Mouse (Mus musculus): ENCODE measurements around the gene Slc34a3. TPM values are rescaled to one million over a fixed set of nuclear protein-coding genes. Genes with fewer than 3 reads are reported as not detected.

Gene Slc34a3
- polyA plus RNA-seq, 1 experiment: 0.06 TPM

- Histone ChIP-seq H3K27ac (ENCODE audit: insufficient read depth, low read length) (peak within 1 kb of the TSS; percentile 98), H3K4me1 (ENCODE audit: control insufficient read depth, insufficient read depth, insufficient read length) (peaks cover 21% of the 10 kb centered on the region; the same call in 1 of the 2 replicates), H3K36me3 (ENCODE audit: control insufficient read depth, insufficient read depth, low read length) (peaks cover 18% of the 10 kb centered on the region), H3K4me3 (ENCODE audit: extremely low read depth, insufficient read depth, insufficient read length) (peak within 1 kb of the TSS; percentile 78), H3K27me3 (ENCODE audit: control insufficient read depth, insufficient read depth, low read length) (no peaks in the 10 kb centered on the region)
- WGBS: 2% methylated on average over 8 of the region's 8 CpGs
- TF ChIP-seq POLR2A (IDR thresholded peaks at IDR 0.05; ENCODE audit: low read depth, low read length) (peak; percentile 79), CTCF (IDR thresholded peaks at IDR 0.05; ENCODE audit: extremely low read depth, insufficient read depth, insufficient read length, insufficient replicate concordance) (no peak)
- peak; percentile 87 to 92 for DNase-seq (ENCODE audit: low read depth in 1 of 2, low spot score in 2 of 2)
These were observed 37.8 kb downstream of the Slc34a3 start, which contains the start of gene Tor4a for GRCm38 (mm10) chr2:25196172-25196954. Gene Tor4a (minus strand): TSS chr2:25196886.

GRCm38 (mm10) chr2:25195211-25196156 lies 38.7 kb downstream of the Slc34a3 start:
- peak overlapping the region; percentile 78 for H3K4me3 ChIP-seq (ENCODE audit: extremely low read depth, insufficient read depth, insufficient read length)
- no peaks in the 10 kb centered on the region for H3K27me3 ChIP-seq (ENCODE audit: control insufficient read depth, insufficient read depth, low read length)
- TF ChIP-seq POLR2A (IDR thresholded peaks at IDR 0.05; ENCODE audit: low read depth, low read length): no peak; the same call in 1 of the 2 replicates
- TF ChIP-seq CTCF (IDR thresholded peaks at IDR 0.05; ENCODE audit: extremely low read depth, insufficient read depth, insufficient read length, insufficient replicate concordance): no peak
- peaks cover 10% of the 10 kb centered on the region for H3K36me3 ChIP-seq (ENCODE audit: control insufficient read depth, insufficient read depth, low read length)
- DNase-seq (ENCODE audit: low read depth in 1 of 2, low spot score in 2 of 2): peak; percentile 86 to 95
- peak overlapping the region; percentile 98 for H3K27ac ChIP-seq (ENCODE audit: insufficient read depth, low read length)
- H3K4me1 ChIP-seq (ENCODE audit: control insufficient read depth, insufficient read depth, insufficient read length): peaks cover 21% of the 10 kb centered on the region; the same call in 1 of the 2 replicates
- 2% methylated on average over 55 of the region's 55 CpGs for WGBS

GRCm38 (mm10) chr2:25194486-25195171 lies 39.5 kb downstream of the Slc34a3 start:
- Histone ChIP-seq H3K27me3 (ENCODE audit: control insufficient read depth, insufficient read depth, low read length) (no peaks in the 10 kb centered on the region), H3K4me1 (ENCODE audit: control insufficient read depth, insufficient read depth, insufficient read length) (peaks cover 21% of the 10 kb centered on the region; the same call in 1 of the 2 replicates), H3K27ac (ENCODE audit: insufficient read depth, low read length) (peak overlapping the region; percentile 98), H3K4me3 (ENCODE audit: extremely low read depth, insufficient read depth, insufficient read length) (peak overlapping the region; percentile 78), H3K36me3 (ENCODE audit: control insufficient read depth, insufficient read depth, low read length) (peaks cover 6% of the 10 kb centered on the region; the same call in 1 of the 2 replicates)
- TF ChIP-seq CTCF (IDR thresholded peaks at IDR 0.05; ENCODE audit: extremely low read depth, insufficient read depth, insufficient read length, insufficient replicate concordance) (no peak), POLR2A (IDR thresholded peaks at IDR 0.05; ENCODE audit: low read depth, low read length) (no peak)
- peak in 1 of 2 experiments; percentile 54 for DNase-seq (ENCODE audit: low read depth in 1 of 2, low spot score in 2 of 2)
- WGBS: 12% methylated on average over 17 of the region's 17 CpGs

GRCm38 (mm10) chr2:25194006-25194405 lies 40.2 kb downstream of the Slc34a3 start:
- no peaks in the 10 kb centered on the region for H3K27me3 ChIP-seq (ENCODE audit: control insufficient read depth, insufficient read depth, low read length)
- TF ChIP-seq CTCF (IDR thresholded peaks at IDR 0.05; ENCODE audit: extremely low read depth, insufficient read depth, insufficient read length, insufficient replicate concordance) (no peak), POLR2A (IDR thresholded peaks at IDR 0.05; ENCODE audit: low read depth, low read length) (no peak)
- DNase-seq (ENCODE audit: low read depth in 1 of 2, low spot score in 2 of 2): no peak
- H3K27ac ChIP-seq (ENCODE audit: insufficient read depth, low read length): peak overlapping the region; percentile 98
- H3K4me3 ChIP-seq (ENCODE audit: extremely low read depth, insufficient read depth, insufficient read length): peak overlapping the region; percentile 78; the same call in 1 of the 2 replicates
- H3K36me3 ChIP-seq (ENCODE audit: control insufficient read depth, insufficient read depth, low read length): peaks cover 5% of the 10 kb centered on the region; the same call in 1 of the 2 replicates
- peaks cover 21% of the 10 kb centered on the region; the same call in 1 of the 2 replicates for H3K4me1 ChIP-seq (ENCODE audit: control insufficient read depth, insufficient read depth, insufficient read length)
- WGBS: 29% methylated on average over 5 of the region's 5 CpGs

GRCm38 (mm10) chr2:25193330-25193770 lies 40.8 kb downstream of the Slc34a3 start:
- Histone ChIP-seq H3K27ac (ENCODE audit: insufficient read depth, low read length) (peak overlapping the region; percentile 98), H3K36me3 (ENCODE audit: control insufficient read depth, insufficient read depth, low read length) (peaks cover 5% of the 10 kb centered on the region; the same call in 1 of the 2 replicates), H3K4me1 (ENCODE audit: control insufficient read depth, insufficient read depth, insufficient read length) (peaks cover 21% of the 10 kb centered on the region; the same call in 1 of the 2 replicates), H3K27me3 (ENCODE audit: control insufficient read depth, insufficient read depth, low read length) (no peaks in the 10 kb centered on the region), H3K4me3 (ENCODE audit: extremely low read depth, insufficient read depth, insufficient read length) (peak overlapping the region; percentile 33; the same call in 1 of the 2 replicates)
- 0% methylated on average over 6 of the region's 6 CpGs for WGBS
- TF ChIP-seq POLR2A (IDR thresholded peaks at IDR 0.05; ENCODE audit: low read depth, low read length) (no peak), CTCF (IDR thresholded peaks at IDR 0.05; ENCODE audit: extremely low read depth, insufficient read depth, insufficient read length, insufficient replicate concordance) (peak; percentile 95; the same call in 1 of the 2 replicates)
- DNase-seq (ENCODE audit: low read depth in 1 of 2, low spot score in 2 of 2): peak; percentile 69 to 74

- no peak overlapping the region for H3K27ac ChIP-seq (ENCODE audit: insufficient read depth, low read length)
- H3K27me3 ChIP-seq (ENCODE audit: control insufficient read depth, insufficient read depth, low read length): peaks cover 3% of the 10 kb centered on the region; the same call in 1 of the 2 replicates
- no peaks in the 10 kb centered on the region for H3K36me3 ChIP-seq (ENCODE audit: control insufficient read depth, insufficient read depth, low read length)
- no peak for DNase-seq (ENCODE audit: low read depth in 1 of 2, low spot score in 2 of 2)
- 84% methylated on average over 6 of the region's 6 CpGs for WGBS
- TF ChIP-seq POLR2A (IDR thresholded peaks at IDR 0.05; ENCODE audit: low read depth, low read length) (no peak), CTCF (IDR thresholded peaks at IDR 0.05; ENCODE audit: extremely low read depth, insufficient read depth, insufficient read length, insufficient replicate concordance) (no peak)
- peaks cover 11% of the 10 kb centered on the region for H3K4me1 ChIP-seq (ENCODE audit: control insufficient read depth, insufficient read depth, insufficient read length)
- H3K4me3 ChIP-seq (ENCODE audit: extremely low read depth, insufficient read depth, insufficient read length): no peak overlapping the region
These were observed 46.3 kb downstream of the Slc34a3 start for GRCm38 (mm10) chr2:25187841-25188240.
